Mouse (Mus musculus) intestine, embryonic 15.5 days (tissue): Measurements from ENCODE around the gene Tube1. TPM values are rescaled to one million over a fixed set of nuclear protein-coding genes. Genes with fewer than 3 reads are reported as not detected.
"Not testable (repeated sequence)": the region's sequence is repeated elsewhere in the genome, so short reads cannot be mapped to it uniquely, and the experiment has no call there.

Source experiments
- ATAC-seq: fragments of 200-750 bp; cut with Nextera tagmentation; 2 replicates; pipeline ENCODE4 v1.8.0; 2017; ENCODE audit warnings: moderate TSS enrichment, moderate library complexity
- H3K27ac ChIP-seq: fragments of 300-500 bp; sonication (generic); 2 replicates; pipeline ENCODE4 v1.5.1; 2015; ENCODE audit warnings: mild to moderate bottlenecking, inconsistent platforms
- H3K27me3 ChIP-seq: fragments of 300-500 bp; sonication (generic); replicated peaks from 2 replicates; pipeline ENCODE4 v1.6.1; 2015; ENCODE audit warnings: inconsistent platforms
- H3K36me3 ChIP-seq: fragments of 300-500 bp; sonication (generic); 2 replicates; pipeline ENCODE4 v1.6.1; 2015; ENCODE audit warnings: inconsistent platforms
- H3K4me1 ChIP-seq: fragments of 300-500 bp; sonication (generic); replicated peaks from 2 replicates; pipeline ENCODE4 v1.6.1; 2015; ENCODE audit warnings: inconsistent platforms
- H3K4me2 ChIP-seq: fragments of 300-500 bp; sonication (generic); replicated peaks from 2 replicates; pipeline ENCODE4 v1.6.1; 2015; ENCODE audit warnings: mild to moderate bottlenecking, inconsistent platforms
- H3K4me3 ChIP-seq: fragments of 300-500 bp; sonication (generic); replicated peaks from 2 replicates; pipeline ENCODE4 v1.5.1; 2015; ENCODE audit warnings: inconsistent platforms
- H3K9ac ChIP-seq: fragments of 300-500 bp; sonication (generic); 2 replicates; pipeline ENCODE4 v1.6.1; 2015; ENCODE audit warnings: inconsistent platforms
- H3K9me3 ChIP-seq: fragments of 300-500 bp; sonication (generic); 2 replicates; pipeline ENCODE4 v1.6.1; 2016; ENCODE audit warnings: inconsistent platforms
- WGBS: fragments of 180-500 bp; shearing (Covaris S2); methylation state at CpG from one replicate; pipeline ENCODE4 v1.1.7; 2015; 5-methylcytosine and 5-hydroxymethylcytosine counted together
- polyA plus RNA-seq: library from polyadenylated mRNA; unstranded; fragments of >200 nt; fragmentation: Nextera tagmentation; extraction: Ambion mirVana; gene quantifications from 2 replicates; pipeline ENCODE4 v1.2.1, GENCODE M21; 2015

Gene Tube1
- polyA plus RNA-seq, 1 experiment from 2014 or later = 14.7 TPM

- no peaks in the 10 kb centered on the region for H3K36me3 ChIP-seq
- H3K4me3 ChIP-seq = no peak overlapping the region; the same call in 1 of the 2 replicates
- no peaks in the 10 kb centered on the region for H3K27me3 ChIP-seq
- peak; percentile 9 for ATAC-seq
- H3K4me2 ChIP-seq = peak overlapping the region; percentile 41
- H3K27ac ChIP-seq = no peak overlapping the region
- WGBS = 11% methylated on average over 6 of the region's 6 CpGs
- H3K9me3 ChIP-seq = no peaks in the 10 kb centered on the region
- H3K9ac ChIP-seq = no peak overlapping the region
- peaks cover 12% of the 10 kb centered on the region for H3K4me1 ChIP-seq
Measured at GRCm38 (mm10) chr10:39170706-39171105, 36.9 kb downstream of the Tube1 start.

DNA sequence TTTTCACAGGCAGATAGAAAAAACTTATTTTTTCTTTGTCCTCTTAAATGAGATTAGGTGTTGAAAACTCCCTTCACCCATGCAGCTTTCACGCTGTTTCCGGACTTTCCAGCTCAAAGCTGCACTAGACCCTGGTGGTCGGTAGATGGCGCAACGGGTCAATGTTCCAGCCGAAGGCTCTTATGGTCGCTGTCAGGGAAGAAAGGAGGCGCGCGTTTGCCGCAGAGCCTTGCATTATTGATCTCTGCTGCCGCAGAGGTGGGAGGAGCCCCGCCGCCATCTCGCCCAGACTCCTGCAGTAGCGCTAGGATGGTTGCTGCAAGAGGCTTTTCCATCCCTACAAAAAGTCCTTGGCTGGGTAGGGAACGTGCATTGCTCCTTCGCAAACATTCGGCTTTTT lies 37.4 kb downstream of the Tube1 start:
- H3K4me3 ChIP-seq = peak overlapping the region; percentile 44
- no peaks in the 10 kb centered on the region for H3K36me3 ChIP-seq
- H3K27ac ChIP-seq = peak overlapping the region; percentile 84
- peak overlapping the region; percentile 73 for H3K4me2 ChIP-seq
- H3K9ac ChIP-seq = 0 out of 2 replicates have a peak overlapping the region, but pooled peaks have one; percentile 27
- under 1% methylated on average over 19 of the region's 19 CpGs for WGBS
- ATAC-seq = peak; percentile 95
- no peaks in the 10 kb centered on the region for H3K27me3 ChIP-seq
- no peaks in the 10 kb centered on the region for H3K9me3 ChIP-seq
- H3K4me1 ChIP-seq = peaks cover 12% of the 10 kb centered on the region

DNA sequence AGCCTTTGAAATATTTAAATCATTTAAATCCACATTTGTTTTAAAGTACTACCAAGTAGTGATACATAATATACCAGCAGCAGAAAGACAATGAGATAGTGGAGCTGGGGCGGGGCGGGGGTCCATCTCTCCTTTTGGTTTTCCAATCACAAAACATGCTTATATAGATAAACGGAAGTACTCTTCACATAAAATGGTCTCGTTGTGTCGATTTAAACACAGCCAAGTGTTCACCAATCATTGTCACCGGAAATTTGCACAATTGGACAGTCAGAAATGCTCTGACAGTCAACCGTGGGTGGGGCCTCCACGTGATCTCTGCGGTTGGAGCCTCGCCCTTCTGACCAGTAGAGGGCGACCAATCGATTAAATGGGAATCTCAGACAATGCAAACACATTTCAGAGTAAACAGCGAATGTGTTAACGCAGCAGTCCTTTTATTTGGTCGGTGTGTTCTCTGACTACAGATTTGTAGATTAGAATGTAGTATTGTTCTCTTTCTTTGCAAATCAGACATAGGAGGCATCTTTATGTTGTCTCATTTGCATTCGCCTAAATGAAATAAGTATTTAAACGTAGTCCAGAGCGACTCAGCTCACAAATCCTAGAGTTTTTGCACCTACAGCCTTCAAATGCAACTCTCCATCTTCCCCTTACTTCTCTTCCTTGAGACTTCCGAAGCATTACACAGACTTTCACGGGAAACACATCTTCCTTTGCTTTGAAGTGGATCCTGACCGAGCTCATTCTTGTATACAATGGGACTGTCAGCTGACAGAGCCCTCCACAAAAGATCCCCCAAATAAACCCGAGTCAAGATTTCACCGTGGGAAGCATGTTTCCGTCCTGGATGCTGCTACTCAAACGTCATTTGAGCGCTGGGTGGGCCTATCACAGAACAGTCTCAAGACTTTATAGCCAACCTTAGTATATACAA lies 38.1 kb downstream of the Tube1 start:
- Histone ChIP-seq H3K27me3 (no peaks in the 10 kb centered on the region), H3K4me3 (peak overlapping the region; percentile 44), H3K4me1 (peaks cover 12% of the 10 kb centered on the region), H3K4me2 (peak overlapping the region; percentile 73), H3K9ac (0 out of 2 replicates have a peak overlapping the region, but pooled peaks have one; percentile 27), H3K36me3 (no peaks in the 10 kb centered on the region), H3K27ac (peak overlapping the region; percentile 84), H3K9me3 (no peaks in the 10 kb centered on the region)
- peak; percentile 86 for ATAC-seq
- 16% methylated on average over 26 of the region's 26 CpGs for WGBS

DNA sequence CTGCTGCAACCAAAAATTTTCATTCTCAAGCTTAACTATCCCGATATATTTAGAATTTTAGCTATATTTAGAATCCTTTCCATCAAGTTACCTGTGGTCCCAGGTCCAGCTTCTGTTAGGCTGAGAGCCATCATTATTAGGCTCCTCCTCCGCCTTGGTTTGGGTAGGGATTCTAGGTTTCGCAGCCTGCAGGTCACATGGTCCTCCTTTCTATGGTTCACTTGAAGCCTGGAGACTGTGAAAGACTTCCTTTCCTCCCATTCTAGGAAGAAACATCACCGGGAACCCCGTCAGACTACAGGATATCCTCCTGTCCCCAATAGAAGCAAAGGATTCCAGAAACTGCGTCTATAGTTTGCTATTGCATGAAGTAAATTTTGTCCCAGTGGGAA lies 38.8 kb downstream of the Tube1 start:
- Histone ChIP-seq H3K36me3 (no peaks in the 10 kb centered on the region), H3K4me1 (peaks cover 12% of the 10 kb centered on the region), H3K4me2 (peak overlapping the region; percentile 73), H3K27ac (peak overlapping the region; percentile 84), H3K4me3 (no peak overlapping the region), H3K9ac (no peak overlapping the region), H3K27me3 (no peaks in the 10 kb centered on the region), H3K9me3 (no peaks in the 10 kb centered on the region)
- 75% methylated on average over 6 of the region's 6 CpGs for WGBS
- ATAC-seq = no peak

DNA sequence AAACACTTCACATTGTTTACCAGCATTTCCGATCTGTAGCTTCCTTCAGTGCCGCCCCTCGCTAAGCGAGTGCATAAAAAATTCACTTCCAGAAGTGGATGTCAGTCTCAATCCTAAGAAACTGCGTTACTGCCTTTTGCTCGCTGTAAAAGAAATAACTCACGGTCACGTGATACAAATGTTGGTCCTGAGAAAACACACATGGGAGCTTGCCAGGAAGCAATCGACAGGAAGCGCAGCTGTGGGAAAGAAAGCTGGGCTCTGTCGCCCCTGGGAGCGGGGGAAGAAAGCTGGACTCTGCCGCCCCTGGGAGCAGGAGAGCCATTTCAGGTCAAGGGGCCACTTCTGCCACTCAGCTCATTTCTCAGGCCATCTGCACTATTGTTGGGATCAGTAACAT lies 39.3 kb downstream of the Tube1 start:
- Histone ChIP-seq H3K4me1 (peaks cover 12% of the 10 kb centered on the region), H3K4me2 (peak overlapping the region; percentile 73), H3K36me3 (no peaks in the 10 kb centered on the region), H3K9ac (no peak overlapping the region), H3K4me3 (no peak overlapping the region), H3K27ac (peak overlapping the region; percentile 84), H3K9me3 (no peaks in the 10 kb centered on the region), H3K27me3 (no peaks in the 10 kb centered on the region)
- no peak for ATAC-seq
- 29% methylated on average over 13 of the region's 13 CpGs for WGBS

- H3K27me3 ChIP-seq = no peaks in the 10 kb centered on the region
- peaks cover 12% of the 10 kb centered on the region for H3K4me1 ChIP-seq
- H3K9me3 ChIP-seq = no peaks in the 10 kb centered on the region
- H3K27ac ChIP-seq = no peak overlapping the region
- H3K4me2 ChIP-seq = no peak overlapping the region
- no peaks in the 10 kb centered on the region for H3K36me3 ChIP-seq
- ATAC-seq = no peak
- WGBS = 62% methylated on average over 5 of the region's 5 CpGs
- no peak overlapping the region for H3K9ac ChIP-seq
- no peak overlapping the region for H3K4me3 ChIP-seq
Measured at GRCm38 (mm10) chr10:39176981-39177380, 43.2 kb downstream of the Tube1 start.

DNA sequence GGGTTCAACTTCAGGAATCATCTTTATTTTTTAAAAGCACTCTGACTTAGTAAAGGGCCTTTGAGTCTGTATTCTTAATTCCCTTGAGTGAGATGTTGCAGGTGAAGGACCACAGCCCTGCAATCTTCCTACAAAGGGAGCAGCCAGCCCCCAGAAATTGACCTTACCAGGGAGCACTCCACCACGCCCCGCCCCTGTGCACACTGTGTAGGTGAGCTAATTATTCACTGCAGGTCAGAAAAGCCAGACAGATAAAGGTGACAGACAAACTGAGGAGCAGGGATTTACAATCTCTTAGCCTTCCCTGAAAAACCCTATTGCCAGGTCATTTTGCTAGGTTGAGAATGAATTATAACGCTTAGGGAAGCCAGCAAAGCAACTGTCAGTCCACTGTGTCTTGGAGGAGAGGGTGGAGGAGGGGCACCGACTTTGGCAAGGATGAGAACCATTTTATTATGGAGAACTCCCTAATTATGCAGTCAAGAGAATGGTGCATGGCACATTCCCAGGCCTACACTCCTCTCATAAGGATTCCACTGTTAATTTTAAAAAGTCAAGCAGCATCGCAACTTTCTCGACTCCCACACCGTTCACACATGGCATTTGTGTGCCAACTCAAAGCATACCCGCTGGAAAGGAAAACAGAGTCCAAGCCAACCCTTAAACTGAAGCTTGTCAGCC lies 51.2 kb downstream of the Tube1 start:
- Histone ChIP-seq H3K4me2 (no peak overlapping the region), H3K27ac (no peak overlapping the region), H3K4me1 (no peaks in the 10 kb centered on the region), H3K36me3 (no peaks in the 10 kb centered on the region), H3K9ac (no peak overlapping the region), H3K27me3 (no peaks in the 10 kb centered on the region), H3K9me3 (no peaks in the 10 kb centered on the region), H3K4me3 (no peak overlapping the region)
- peak; percentile 62 for ATAC-seq
- WGBS = 72% methylated on average over 8 of the region's 8 CpGs

DNA sequence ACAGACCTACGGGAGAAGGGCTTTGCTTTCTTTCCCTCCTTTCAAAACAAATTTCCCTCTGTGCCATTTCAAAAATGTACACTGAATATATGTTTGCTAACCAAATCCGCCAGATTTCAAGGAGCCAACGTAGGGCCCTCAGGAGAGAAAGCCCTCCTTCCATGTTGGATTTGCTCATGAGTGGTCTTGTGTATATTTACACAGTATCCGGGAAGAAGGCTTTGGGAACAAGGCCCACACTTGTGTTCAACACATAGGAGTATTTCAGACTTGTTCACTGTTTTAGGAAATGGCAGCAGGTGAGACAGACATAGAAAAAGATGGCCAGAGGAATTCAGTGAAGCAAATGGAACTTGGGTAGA lies 51.8 kb downstream of the Tube1 start:
- Histone ChIP-seq H3K9me3 (no peaks in the 10 kb centered on the region), H3K4me3 (no peak overlapping the region), H3K4me1 (no peaks in the 10 kb centered on the region), H3K27ac (no peak overlapping the region), H3K36me3 (no peaks in the 10 kb centered on the region), H3K4me2 (no peak overlapping the region), H3K27me3 (no peaks in the 10 kb centered on the region), H3K9ac (no peak overlapping the region)
- 72% methylated on average over 4 of the region's 4 CpGs for WGBS
- no peak for ATAC-seq

DNA sequence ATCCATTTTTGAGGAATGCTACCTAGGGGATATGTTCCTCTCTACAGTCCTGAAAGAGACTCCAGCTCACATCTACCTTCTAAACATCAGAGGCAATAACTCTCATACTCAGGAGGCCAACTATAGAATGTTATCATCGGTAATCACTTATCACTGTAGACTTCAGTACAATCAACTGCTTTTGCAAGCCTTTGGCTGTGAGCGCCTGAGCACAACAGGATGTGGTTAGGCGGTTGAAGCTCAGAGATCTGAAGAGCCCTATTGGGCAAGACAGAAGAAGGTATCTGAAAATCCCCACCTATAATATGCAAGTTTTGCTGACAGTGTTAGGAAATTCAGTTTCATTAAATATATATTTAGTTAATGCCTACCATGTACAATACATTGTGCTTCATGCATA lies 58.9 kb downstream of the Tube1 start:
- no peak overlapping the region for H3K4me3 ChIP-seq
- no peaks in the 10 kb centered on the region for H3K9me3 ChIP-seq
- H3K36me3 ChIP-seq = no peaks in the 10 kb centered on the region
- H3K27ac ChIP-seq = no peak overlapping the region
- no peak overlapping the region for H3K9ac ChIP-seq
- WGBS = 89% methylated on average over 3 of the region's 3 CpGs
- H3K27me3 ChIP-seq = no peaks in the 10 kb centered on the region
- ATAC-seq = no peak
- no peak overlapping the region for H3K4me2 ChIP-seq
- no peaks in the 10 kb centered on the region for H3K4me1 ChIP-seq

DNA sequence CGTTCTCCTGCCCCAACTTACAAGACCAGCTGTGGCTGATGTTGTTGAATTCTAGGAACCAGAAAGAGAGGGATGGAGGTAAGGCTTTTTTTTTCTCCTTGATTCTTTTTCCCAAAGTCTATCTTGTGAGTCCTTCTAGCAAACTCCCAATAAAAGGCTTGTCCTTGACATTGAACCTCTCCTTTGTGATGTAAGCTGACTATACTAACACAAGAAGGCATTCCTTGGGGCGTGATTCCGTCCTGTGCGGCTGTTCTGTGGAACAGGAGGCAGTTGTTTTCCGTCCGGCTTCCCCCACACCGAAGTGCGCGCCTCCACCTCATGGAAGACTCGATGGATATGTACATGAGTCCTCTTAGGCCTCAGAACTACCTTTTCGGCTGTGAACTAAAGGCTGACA lies 64.4 kb downstream of the Tube1 start:
- not testable (repeated sequence) for H3K4me2 ChIP-seq, H3K4me3 ChIP-seq, H3K36me3 ChIP-seq, ATAC-seq, H3K9ac ChIP-seq, H3K27me3 ChIP-seq, H3K9me3 ChIP-seq, H3K4me1 ChIP-seq, H3K27ac ChIP-seq
- WGBS = 92% methylated on average over 11 of the region's 11 CpGs
